Mouse (Mus musculus) colon, adult 2 months (tissue): ENCODE results near the gene Gm17026. TPM values are rescaled to one million over a fixed set of nuclear protein-coding genes. Genes with fewer than 3 reads are reported as not detected.

ENCODE experiments used
- polyA plus RNA-seq: library from polyadenylated mRNA; depleted of rRNA; stranded (reverse); fragments of >200 nt; gene quantifications from 2 replicates; pipeline ENCODE4 v1.2.3, GENCODE M21; 2012; rRNA removed

The Gm17026 gene
- not detected in 2 replicates for polyA plus RNA-seq

GRCm38 (mm10) chr14:42259948-42260347 lies at the start of gene Gm17026:
Gene Gm17026, minus strand, starts transcription at chr14:42260048.

DNA sequence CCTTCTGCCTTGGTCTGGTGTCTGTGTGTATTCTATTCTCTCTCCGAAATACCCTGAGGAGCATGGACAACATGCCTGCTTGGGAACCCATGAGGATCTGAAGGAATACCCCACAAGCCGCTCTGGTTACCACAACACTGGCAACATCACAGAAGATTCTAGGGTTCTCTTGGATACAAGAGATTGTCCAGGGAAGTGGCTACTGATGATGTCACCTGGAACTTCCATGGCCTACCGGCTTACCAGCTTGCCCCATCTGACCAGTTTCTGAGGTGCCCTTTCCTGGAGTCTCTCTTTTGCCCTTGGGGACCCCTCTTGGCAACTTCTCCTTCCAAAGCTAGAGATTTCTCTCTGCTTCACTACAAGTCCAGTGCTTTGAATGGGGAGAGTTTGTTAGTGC lies 37.4 kb upstream of the Gm17026 start, which contains the start of gene Gm9611:
TSS of gene Gm9611 (minus strand) at position 101 of the 400 bp plus-strand sequence.

Other genes with a start within 250 kb of the Gm17026 start
- gene Gm7951, start 142.7 kb downstream of the Gm17026 start, polyA plus RNA-seq = not detected in 2 replicates
- not detected in 2 replicates for gene Gm17027, start 97.4 kb downstream of the Gm17026 start, polyA plus RNA-seq
- not detected in 2 replicates for gene Gm3573, start 69.3 kb downstream of the Gm17026 start, polyA plus RNA-seq
- gene Gm9611, start 37.3 kb upstream of the Gm17026 start, polyA plus RNA-seq = not detected in 2 replicates
- gene Gm7995, start 50.2 kb upstream of the Gm17026 start, polyA plus RNA-seq = not detected in 2 replicates
- not detected in 2 replicates for gene Gm8005, start 179.6 kb upstream of the Gm17026 start, polyA plus RNA-seq
- gene Gm8011, start 203.8 kb upstream of the Gm17026 start, polyA plus RNA-seq = not detected in 2 replicates
- gene Gm8020, start 242.3 kb upstream of the Gm17026 start, polyA plus RNA-seq = not detected in 2 replicates